Mouse (Mus musculus) erythroid progenitor cell, adult 5-6 weeks (primary cell): ENCODE results near the gene Gtf2h1. TPM values are rescaled to one million over a fixed set of nuclear protein-coding genes. Genes with fewer than 3 reads are reported as not detected.
A peak's percentile ranks its signal among the peaks of the same experiment; 100 is the strongest.

Experiments used
- ATAC-seq: replicated peaks from 2 replicates; pipeline ENCODE4 v1.8.0; 2016; ENCODE audit warnings: moderate number of reproducible peaks, mild to moderate bottlenecking, moderate TSS enrichment, inconsistent platforms; ENCODE audit not compliant: poor library complexity, low FRiP score, severe bottlenecking
- total RNA-seq, 2 experiments: library from RNA; stranded (forward) in 1 of 2; stranded (reverse) in 1 of 2; fragments of 150-400 nt in 1 of 2; fragments of 186-747, 209-891 nt in 1 of 2; gene quantifications; 2 replicates each; pipeline versions ENCODE4 v1.2.3 to v1.2.4; 2015 to 2017; ENCODE audit warnings: low replicate concordance in 2 of 2

The Gtf2h1 gene
- total RNA-seq, 2 experiments from 2014 or later = 15.2 to 28.5 TPM

- ATAC-seq = peak; percentile 40; the same call in 1 of the 2 replicates
Measured at GRCm38 (mm10) chr7:46845978-46846485, 50.1 kb downstream of the Gtf2h1 start.

- ATAC-seq = peak; percentile 26; the same call in 1 of the 2 replicates
Measured at GRCm38 (mm10) chr7:46846486-46847244, 50.8 kb downstream of the Gtf2h1 start.

- ATAC-seq = no peak
Measured at GRCm38 (mm10) chr7:46849287-46849686, 53.4 kb downstream of the Gtf2h1 start.

GRCm38 (mm10) chr7:46851026-46851425, 55.1 kb downstream of the Gtf2h1 start:
- no peak for ATAC-seq

GRCm38 (mm10) chr7:46852666-46853065, 56.8 kb downstream of the Gtf2h1 start:
- ATAC-seq = no peak

GRCm38 (mm10) chr7:46853365-46853764, 57.5 kb downstream of the Gtf2h1 start:
- no peak for ATAC-seq

- ATAC-seq = no peak
Measured at GRCm38 (mm10) chr7:46855866-46856560, 60.1 kb downstream of the Gtf2h1 start.

GRCm38 (mm10) chr7:46857436-46857835, 61.5 kb downstream of the Gtf2h1 start:
- no peak for ATAC-seq

- ATAC-seq = no peak
Measured at GRCm38 (mm10) chr7:46859031-46859430, 63.1 kb downstream of the Gtf2h1 start.

- no peak for ATAC-seq
Measured at GRCm38 (mm10) chr7:46860996-46861395, 65.1 kb downstream of the Gtf2h1 start, which contains the start of gene Ldhc. TSS of gene Ldhc (plus strand) at chr7:46861203.

GRCm38 (mm10) chr7:46871988-46872387, 76.1 kb downstream of the Gtf2h1 start:
- no peak for ATAC-seq

Other genes with a start within 250 kb of the Gtf2h1 start
- gene Sergef, start 156.3 kb upstream of the Gtf2h1 start, total RNA-seq (2015; ENCODE audit: low replicate concordance) = 4.6 TPM in 1 of 2 replicates, not detected in the other
- gene Sergef, start 156.3 kb upstream of the Gtf2h1 start, total RNA-seq (2017; ENCODE audit: low replicate concordance) = 0.23 and 0.26 TPM in 2 replicates
- gene Tph1, start 123.6 kb upstream of the Gtf2h1 start, total RNA-seq (2015; ENCODE audit: low replicate concordance) = not detected in 2 replicates
- gene Tph1, start 123.6 kb upstream of the Gtf2h1 start, total RNA-seq (2017; ENCODE audit: low replicate concordance) = not detected in 2 replicates
- gene Saal1, start 85.4 kb upstream of the Gtf2h1 start, total RNA-seq (2015; ENCODE audit: low replicate concordance) = 7.1 and 7.9 TPM in 2 replicates
- 4.4 and 9.9 TPM in 2 replicates for gene Saal1, start 85.4 kb upstream of the Gtf2h1 start, total RNA-seq (2017; ENCODE audit: low replicate concordance)
- not detected in 2 replicates for gene Saa3, start 80.4 kb upstream of the Gtf2h1 start, total RNA-seq (2015; ENCODE audit: low replicate concordance)
- not detected in 2 replicates for gene Saa3, start 80.4 kb upstream of the Gtf2h1 start, total RNA-seq (2017; ENCODE audit: low replicate concordance)
- not detected in 2 replicates for gene Saa4, start 63.5 kb upstream of the Gtf2h1 start, total RNA-seq (2015; ENCODE audit: low replicate concordance)
- gene Saa4, start 63.5 kb upstream of the Gtf2h1 start, total RNA-seq (2017; ENCODE audit: low replicate concordance) = not detected in 2 replicates
- not detected in 2 replicates for gene Saa1, start 53.1 kb upstream of the Gtf2h1 start, total RNA-seq (2015; ENCODE audit: low replicate concordance)
- not detected in 2 replicates for gene Saa1, start 53.1 kb upstream of the Gtf2h1 start, total RNA-seq (2017; ENCODE audit: low replicate concordance)
- not detected in 2 replicates for gene Saa2, start 44.3 kb upstream of the Gtf2h1 start, total RNA-seq (2015; ENCODE audit: low replicate concordance)
- not detected in 2 replicates for gene Saa2, start 44.3 kb upstream of the Gtf2h1 start, total RNA-seq (2017; ENCODE audit: low replicate concordance)
- 7.2 and 9.2 TPM in 2 replicates for gene Hps5, start within 50 bp of the Gtf2h1 start, total RNA-seq (2015; ENCODE audit: low replicate concordance)
- gene Hps5, start within 50 bp of the Gtf2h1 start, total RNA-seq (2017; ENCODE audit: low replicate concordance) = 19.8 and 29.9 TPM in 2 replicates
- gene Ldha, start 45.4 kb downstream of the Gtf2h1 start, total RNA-seq (2015; ENCODE audit: low replicate concordance) = 72.9 and 85.4 TPM in 2 replicates
- gene Ldha, start 45.4 kb downstream of the Gtf2h1 start, total RNA-seq (2017; ENCODE audit: low replicate concordance) = 29.2 and 59.4 TPM in 2 replicates
- gene Ldhc, start 65.1 kb downstream of the Gtf2h1 start, total RNA-seq (2015; ENCODE audit: low replicate concordance) = 2.2 TPM in 1 of 2 replicates, not detected in the other
- 0.64 TPM in 1 of 2 replicates, not detected in the other for gene Ldhc, start 65.1 kb downstream of the Gtf2h1 start, total RNA-seq (2017; ENCODE audit: low replicate concordance)
- gene Tsg101, start 123.9 kb downstream of the Gtf2h1 start, total RNA-seq (2015; ENCODE audit: low replicate concordance) = 75.7 and 78.4 TPM in 2 replicates
- gene Tsg101, start 123.9 kb downstream of the Gtf2h1 start, total RNA-seq (2017; ENCODE audit: low replicate concordance) = 23.5 and 33.8 TPM in 2 replicates
- gene Uevld, start 162.4 kb downstream of the Gtf2h1 start, total RNA-seq (2015; ENCODE audit: low replicate concordance) = 19.8 and 39.0 TPM in 2 replicates
- gene Uevld, start 162.4 kb downstream of the Gtf2h1 start, total RNA-seq (2017; ENCODE audit: low replicate concordance) = 28.6 and 35.1 TPM in 2 replicates
- gene Gm9999, start 187.5 kb downstream of the Gtf2h1 start, total RNA-seq (2015; ENCODE audit: low replicate concordance) = not detected in 2 replicates
- gene Gm9999, start 187.5 kb downstream of the Gtf2h1 start, total RNA-seq (2017; ENCODE audit: low replicate concordance) = not detected in 2 replicates
- gene Spty2d1, start 212.3 kb downstream of the Gtf2h1 start, total RNA-seq (2015; ENCODE audit: low replicate concordance) = 23.1 and 34.8 TPM in 2 replicates
- 22.1 and 25.8 TPM in 2 replicates for gene Spty2d1, start 212.3 kb downstream of the Gtf2h1 start, total RNA-seq (2017; ENCODE audit: low replicate concordance)